Mouse (Mus musculus) liver, embryonic 14.5 days (tissue): Measurements from ENCODE around the gene Slc25a27.

Experiments used
- CTCF ChIP-seq: IDR thresholded peaks from 2 replicates; pipeline ENCODE4 v1.5.1; 2016; ENCODE audit warnings: antibody characterized with exemption, low read depth, control low read depth
- EP300 ChIP-seq: IDR thresholded peaks from 2 replicates; pipeline ENCODE4 v1.6.1; 2016; ENCODE audit warnings: antibody characterized with exemption, low read depth

DNA sequence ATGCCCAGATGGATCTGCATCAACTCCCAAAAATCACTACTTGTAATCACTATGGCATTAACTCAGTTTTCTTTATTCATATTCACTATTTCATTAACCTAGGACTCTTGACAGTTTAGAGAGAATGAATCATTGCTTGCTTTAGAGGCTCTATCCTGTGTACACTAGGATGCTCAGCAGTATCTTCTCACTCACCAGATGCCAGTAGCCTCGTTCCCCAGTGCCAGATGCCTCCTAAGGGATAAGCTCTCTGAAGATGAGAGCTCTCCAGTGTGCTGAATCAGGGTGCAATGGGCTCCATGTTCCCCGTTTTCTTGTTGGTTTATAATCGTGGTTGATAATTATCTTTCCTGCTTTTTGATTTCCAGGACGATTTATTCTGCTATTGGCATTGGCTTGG is 68.3 kb downstream of the Slc25a27 start:
- TF ChIP-seq CTCF (no peak), EP300 (no peak)
